Mouse (Mus musculus): ENCODE measurements around the gene Lrig2. TPM values are rescaled to one million over a fixed set of nuclear protein-coding genes. Genes with fewer than 3 reads are reported as not detected.
A peak's percentile ranks its signal among the peaks of the same experiment; 100 is the strongest.

Gene Lrig2
- polyA plus RNA-seq, 1 experiment from 2014 or later, result 11.2 TPM

DNA sequence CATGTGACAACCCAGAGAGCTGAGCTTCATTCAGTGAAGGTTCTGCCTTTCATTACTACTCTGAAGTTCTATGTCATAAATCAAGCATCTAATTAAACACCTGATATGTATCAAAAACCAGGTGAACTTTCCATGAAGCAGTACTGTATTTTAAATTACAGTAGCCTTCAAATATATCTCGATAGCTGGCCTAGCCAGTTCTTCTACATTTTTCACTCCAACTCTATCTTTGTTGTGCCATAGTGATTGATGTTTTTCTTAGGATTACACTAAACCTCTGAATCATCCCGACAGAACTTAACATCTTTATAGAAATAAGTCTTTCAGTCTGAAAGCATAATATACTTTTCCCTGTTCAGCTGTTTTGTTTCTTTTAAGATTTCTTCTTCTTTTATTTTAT lies 2.8 kb upstream of the Lrig2 start:
- no peak for ATAC-seq (replicated peaks; ENCODE audit: low FRiP score, low read depth)
- no peak for DNase-seq (ENCODE audit: low spot score)
- no peak overlapping the region for H3K9ac ChIP-seq (ENCODE audit: low read depth, low read length)
- H3K4me2 ChIP-seq (ENCODE audit: low read length), result no peak overlapping the region
- H3K27me3 ChIP-seq (ENCODE audit: insufficient read depth, low read length), result no peaks in the 10 kb centered on the region
- H3K4me1 ChIP-seq (replicated peaks; ENCODE audit: insufficient read depth, low read length), result no peaks in the 10 kb centered on the region; the same call in 1 of the 2 replicates
- no peaks in the 10 kb centered on the region for H3K36me3 ChIP-seq (ENCODE audit: insufficient read depth, low read length)
- H3K9me3 ChIP-seq (replicated peaks; ENCODE audit: low read length), result no peaks in the 10 kb centered on the region
- no peak overlapping the region for H3K4me3 ChIP-seq (replicated peaks; ENCODE audit: low read depth, low read length)
- WGBS, result 66% methylated on average over 2 of the region's 2 CpGs
- no peak overlapping the region for H3K27ac ChIP-seq
- no peak for TF ChIP-seq CTCF (IDR thresholded peaks at IDR 0.05; ENCODE audit: low read depth)

DNA sequence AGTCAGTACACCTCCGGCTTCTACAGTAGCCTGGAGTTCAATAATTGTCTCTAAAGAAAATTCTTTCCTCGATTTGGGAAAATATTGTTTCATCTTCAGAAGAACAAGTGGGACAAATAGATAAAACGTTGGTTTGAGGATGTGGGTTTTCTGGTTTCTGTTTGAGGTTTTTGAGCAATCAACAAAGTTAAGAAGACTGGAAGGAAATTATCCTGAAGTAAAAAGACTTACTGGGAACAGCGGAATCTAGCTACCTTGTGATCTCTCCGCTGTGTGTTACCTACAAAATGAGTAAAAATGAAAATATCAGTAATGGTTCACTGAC lies 668 bp upstream of the Lrig2 start:
- Histone ChIP-seq H3K4me2 (ENCODE audit: low read length) (peak overlapping the region; percentile 78), H3K4me3 (replicated peaks; ENCODE audit: low read depth, low read length) (peak overlapping the region; percentile 80), H3K27ac (peak overlapping the region; percentile 94; the same call in 1 of the 2 replicates), H3K9me3 (replicated peaks; ENCODE audit: low read length) (no peaks in the 10 kb centered on the region), H3K27me3 (ENCODE audit: insufficient read depth, low read length) (no peaks in the 10 kb centered on the region), H3K9ac (ENCODE audit: low read depth, low read length) (peak overlapping the region; percentile 55; the same call in 1 of the 2 replicates), H3K4me1 (replicated peaks; ENCODE audit: insufficient read depth, low read length) (no peaks in the 10 kb centered on the region; the same call in 1 of the 2 replicates), H3K36me3 (ENCODE audit: insufficient read depth, low read length) (no peaks in the 10 kb centered on the region)
- WGBS, result 23% methylated on average over 5 of the region's 5 CpGs
- no peak for TF ChIP-seq CTCF (IDR thresholded peaks at IDR 0.05; ENCODE audit: low read depth)
- DNase-seq (ENCODE audit: low spot score), result no peak
- no peak for ATAC-seq (replicated peaks; ENCODE audit: low FRiP score, low read depth)

DNA sequence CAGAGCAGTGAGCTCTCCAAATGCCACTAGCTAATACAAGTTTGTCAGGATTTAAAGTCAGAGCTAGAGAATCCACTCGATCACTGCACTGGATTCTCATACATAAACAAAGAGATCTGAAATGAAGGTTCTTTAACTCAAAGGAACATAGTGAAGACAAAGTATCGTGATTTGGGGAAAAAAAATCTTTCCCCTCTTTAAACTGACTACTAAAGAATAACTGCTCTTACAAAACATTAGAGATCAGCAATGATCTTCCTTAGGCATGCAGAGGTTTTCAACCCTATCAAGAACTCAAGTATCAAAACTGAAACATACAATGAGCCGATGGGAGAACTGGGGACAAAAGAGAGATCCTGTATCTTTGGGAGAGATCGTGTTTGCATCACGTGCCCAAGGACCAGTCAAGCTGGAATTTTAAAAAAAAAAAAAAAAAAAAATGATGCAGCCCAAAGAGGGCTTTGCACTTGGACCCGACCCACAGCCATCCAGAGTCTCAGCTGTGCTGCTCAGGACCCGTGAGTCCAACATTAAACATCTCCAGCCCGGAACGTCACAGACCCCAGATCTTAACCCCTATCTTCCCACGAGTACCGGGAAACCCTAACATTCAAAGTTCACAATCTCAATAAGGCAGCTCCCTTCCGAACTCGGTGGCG lies 818 bp downstream of the Lrig2 start:
- H3K27me3 ChIP-seq (ENCODE audit: insufficient read depth, low read length), result no peaks in the 10 kb centered on the region
- H3K4me3 ChIP-seq (replicated peaks; ENCODE audit: low read depth, low read length), result peak overlapping the region; percentile 80
- H3K9ac ChIP-seq (ENCODE audit: low read depth, low read length), result peak overlapping the region; percentile 78
- H3K4me2 ChIP-seq (ENCODE audit: low read length), result peak overlapping the region; percentile 78
- ATAC-seq (replicated peaks; ENCODE audit: low FRiP score, low read depth), result peak; percentile 38
- 1% methylated on average over 14 of the region's 14 CpGs for WGBS
- H3K4me1 ChIP-seq (replicated peaks; ENCODE audit: insufficient read depth, low read length), result no peaks in the 10 kb centered on the region; the same call in 1 of the 2 replicates
- peak; percentile 63 for DNase-seq (ENCODE audit: low spot score)
- peak overlapping the region; percentile 94 for H3K27ac ChIP-seq
- no peaks in the 10 kb centered on the region for H3K36me3 ChIP-seq (ENCODE audit: insufficient read depth, low read length)
- no peaks in the 10 kb centered on the region for H3K9me3 ChIP-seq (replicated peaks; ENCODE audit: low read length)
- TF ChIP-seq CTCF (IDR thresholded peaks at IDR 0.05; ENCODE audit: low read depth), result no peak

- Histone ChIP-seq H3K9me3 (replicated peaks; ENCODE audit: low read length) (no peaks in the 10 kb centered on the region), H3K27me3 (ENCODE audit: insufficient read depth, low read length) (no peaks in the 10 kb centered on the region), H3K27ac (peak overlapping the region; percentile 56; the same call in 1 of the 2 replicates), H3K36me3 (ENCODE audit: insufficient read depth, low read length) (0 out of 2 replicates have a peak, but pooled peaks cover 2% of the 10 kb centered on the region), H3K9ac (ENCODE audit: low read depth, low read length) (no peak overlapping the region), H3K4me2 (ENCODE audit: low read length) (no peak overlapping the region), H3K4me1 (replicated peaks; ENCODE audit: insufficient read depth, low read length) (no peaks in the 10 kb centered on the region; the same call in 1 of the 2 replicates), H3K4me3 (replicated peaks; ENCODE audit: low read depth, low read length) (no peak overlapping the region)
- ATAC-seq (replicated peaks; ENCODE audit: low FRiP score, low read depth) (no peak), DNase-seq (ENCODE audit: low spot score) (no peak)
- WGBS, result 67% methylated on average over 2 of the region's 2 CpGs
- TF ChIP-seq CTCF (IDR thresholded peaks at IDR 0.05; ENCODE audit: low read depth), result no peak
These were observed 10.1 kb downstream of the Lrig2 start for GRCm38 (mm10) chr3:104501648-104502047.

- no peaks in the 10 kb centered on the region; the same call in 1 of the 2 replicates for H3K4me1 ChIP-seq (replicated peaks; ENCODE audit: insufficient read depth, low read length)
- 0 out of 2 replicates have a peak, but pooled peaks cover 6% of the 10 kb centered on the region for H3K36me3 ChIP-seq (ENCODE audit: insufficient read depth, low read length)
- H3K27me3 ChIP-seq (ENCODE audit: insufficient read depth, low read length), result no peaks in the 10 kb centered on the region
- no peak overlapping the region for H3K4me3 ChIP-seq (replicated peaks; ENCODE audit: low read depth, low read length)
- WGBS, result 63% methylated on average over 2 of the region's 2 CpGs
- no peak overlapping the region for H3K9ac ChIP-seq (ENCODE audit: low read depth, low read length)
- no peaks in the 10 kb centered on the region for H3K9me3 ChIP-seq (replicated peaks; ENCODE audit: low read length)
- H3K27ac ChIP-seq, result 0 out of 2 replicates have a peak overlapping the region, but pooled peaks have one; percentile 13
- TF ChIP-seq CTCF (IDR thresholded peaks at IDR 0.05; ENCODE audit: low read depth), result no peak
- H3K4me2 ChIP-seq (ENCODE audit: low read length), result no peak overlapping the region
- peak; percentile 19 for DNase-seq (ENCODE audit: low spot score)
- ATAC-seq (replicated peaks; ENCODE audit: low FRiP score, low read depth), result 0 out of 2 replicates have a peak, but pooled peaks have one; percentile 49
These were observed 10.8 kb downstream of the Lrig2 start for GRCm38 (mm10) chr3:104500881-104501280.

GRCm38 (mm10) chr3:104496176-104496575 lies 15.5 kb downstream of the Lrig2 start:
- 94% methylated on average over 4 of the region's 4 CpGs for WGBS
- DNase-seq (ENCODE audit: low spot score), result no peak
- H3K9ac ChIP-seq (ENCODE audit: low read depth, low read length), result no peak overlapping the region
- TF ChIP-seq CTCF (IDR thresholded peaks at IDR 0.05; ENCODE audit: low read depth), result no peak
- no peak for ATAC-seq (replicated peaks; ENCODE audit: low FRiP score, low read depth)
- peaks cover 24% of the 10 kb centered on the region for H3K36me3 ChIP-seq (ENCODE audit: insufficient read depth, low read length)
- H3K9me3 ChIP-seq (replicated peaks; ENCODE audit: low read length), result no peaks in the 10 kb centered on the region
- H3K27me3 ChIP-seq (ENCODE audit: insufficient read depth, low read length), result no peaks in the 10 kb centered on the region
- H3K4me1 ChIP-seq (replicated peaks; ENCODE audit: insufficient read depth, low read length), result no peaks in the 10 kb centered on the region
- no peak overlapping the region for H3K4me3 ChIP-seq (replicated peaks; ENCODE audit: low read depth, low read length)
- no peak overlapping the region for H3K27ac ChIP-seq
- H3K4me2 ChIP-seq (ENCODE audit: low read length), result no peak overlapping the region
